Mouse (Mus musculus) hindbrain, embryonic 16.5 days (tissue): ENCODE measurements at regions not wholly inside any gene's neighbourhood (a gene's known extent, or its start where the extent isn't known, plus 50 kb on each side); places are given as distances from the start of the nearest gene placed in this dataset.

Experiments used
- ATAC-seq: fragments of 200-750 bp; cut with Nextera tagmentation; 2 replicates; pipeline ENCODE4 v1.8.0; 2017; ENCODE audit warnings: moderate TSS enrichment, moderate library complexity
- H3K27ac ChIP-seq: fragments of 300-500 bp; sonication (generic); 2 replicates; pipeline ENCODE4 v1.5.1; 2014; ENCODE audit warnings: low read depth, mild to moderate bottlenecking, control low read depth, low read length, moderate library complexity
- H3K27me3 ChIP-seq: fragments of 300-500 bp; sonication (generic); replicated peaks from 2 replicates; pipeline ENCODE4 v1.6.1; 2014; ENCODE audit warnings: low read length; ENCODE audit not compliant: control insufficient read depth, insufficient read depth
- H3K36me3 ChIP-seq: fragments of 300-500 bp; sonication (generic); 2 replicates; pipeline ENCODE4 v1.6.1; 2014; ENCODE audit warnings: mild to moderate bottlenecking, low read length, moderate library complexity, mixed read lengths; ENCODE audit not compliant: control insufficient read depth, insufficient read depth
- H3K4me1 ChIP-seq: fragments of 300-500 bp; sonication (generic); 2 replicates; pipeline ENCODE4 v1.6.1; 2014; ENCODE audit warnings: low read depth, low read length; ENCODE audit not compliant: control insufficient read depth, insufficient read depth
- H3K4me2 ChIP-seq: fragments of 300-500 bp; sonication (generic); 2 replicates; pipeline ENCODE4 v1.6.1; 2014; ENCODE audit warnings: mild to moderate bottlenecking, low read length, control low read depth, moderate library complexity
- H3K4me3 ChIP-seq: fragments of 300-500 bp; sonication (generic); 2 replicates; pipeline ENCODE4 v1.5.1; 2014; ENCODE audit warnings: mild to moderate bottlenecking, low read length, control low read depth, moderate library complexity
- H3K9ac ChIP-seq: fragments of 300-500 bp; sonication (generic); 2 replicates; pipeline ENCODE4 v1.6.1; 2014; ENCODE audit warnings: low read depth, mild to moderate bottlenecking, control low read depth, low read length, moderate library complexity
- H3K9me3 ChIP-seq: fragments of 300-500 bp; sonication (generic); 2 replicates; pipeline ENCODE4 v1.6.1; 2014; ENCODE audit warnings: mild to moderate bottlenecking, low read length, moderate library complexity; ENCODE audit not compliant: control insufficient read depth
- WGBS: fragments of 180-500 bp; shearing (Covaris S2); extraction: QIAGEN DNeasy Blood & Tissue Kit; methylation state at CpG from one replicate; pipeline ENCODE4 v1.1.7; 2014; 5-methylcytosine and 5-hydroxymethylcytosine counted together

DNA sequence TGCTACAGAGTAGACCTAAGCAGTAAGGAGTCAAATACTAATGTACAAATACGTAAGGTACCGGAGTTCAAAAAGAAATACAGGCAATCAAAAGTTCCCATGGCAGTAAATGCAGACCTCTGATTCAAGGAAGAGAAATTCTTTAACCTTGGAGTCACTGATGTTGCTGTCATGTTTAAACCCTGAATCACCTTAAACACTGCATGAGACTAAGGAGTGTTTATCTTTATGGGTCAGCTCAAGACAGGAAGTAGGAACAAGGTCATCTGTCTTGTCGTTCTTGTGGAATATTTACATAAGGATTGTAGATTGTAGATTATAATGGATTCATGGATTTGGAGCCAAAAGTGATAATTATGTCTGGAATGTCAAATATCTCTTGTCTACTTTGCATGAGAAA lies 1708.7 kb upstream of the Slc10a2 start:
- no peaks in the 10 kb centered on the region for H3K4me1 ChIP-seq
- no peaks in the 10 kb centered on the region for H3K36me3 ChIP-seq
- ATAC-seq: no peak
- H3K4me2 ChIP-seq: no peak overlapping the region
- no peak overlapping the region for H3K27ac ChIP-seq
- H3K9me3 ChIP-seq: no peaks in the 10 kb centered on the region
- 72% methylated on average over 3 of the region's 3 CpGs for WGBS
- H3K9ac ChIP-seq: no peak overlapping the region
- no peaks in the 10 kb centered on the region for H3K27me3 ChIP-seq
- H3K4me3 ChIP-seq: no peak overlapping the region

GRCm38 (mm10) chr8:6807116-6807515 lies 1702.0 kb upstream of the Slc10a2 start:
- H3K4me3 ChIP-seq: no peak overlapping the region
- H3K36me3 ChIP-seq: no peaks in the 10 kb centered on the region
- 57% methylated on average over 2 of the region's 2 CpGs for WGBS
- no peaks in the 10 kb centered on the region for H3K27me3 ChIP-seq
- no peak overlapping the region for H3K4me2 ChIP-seq
- H3K9ac ChIP-seq: no peak overlapping the region
- no peak overlapping the region for H3K27ac ChIP-seq
- H3K9me3 ChIP-seq: no peaks in the 10 kb centered on the region
- no peak for ATAC-seq
- H3K4me1 ChIP-seq: no peaks in the 10 kb centered on the region

- no peak overlapping the region for H3K9ac ChIP-seq
- H3K36me3 ChIP-seq: no peaks in the 10 kb centered on the region
- 76% methylated on average over 1 of the region's 1 CpGs for WGBS
- H3K4me1 ChIP-seq: no peaks in the 10 kb centered on the region
- H3K4me3 ChIP-seq: no peak overlapping the region
- no peak overlapping the region for H3K27ac ChIP-seq
- H3K27me3 ChIP-seq: no peaks in the 10 kb centered on the region
- no peak for ATAC-seq
- no peaks in the 10 kb centered on the region for H3K9me3 ChIP-seq
- no peak overlapping the region for H3K4me2 ChIP-seq
Measured at GRCm38 (mm10) chr8:6803199-6803598, 1698.0 kb upstream of the Slc10a2 start.

GRCm38 (mm10) chr8:6801076-6801475 lies 1695.9 kb upstream of the Slc10a2 start:
- Histone ChIP-seq H3K9ac (no peak overlapping the region), H3K27me3 (no peaks in the 10 kb centered on the region), H3K4me2 (no peak overlapping the region), H3K9me3 (no peaks in the 10 kb centered on the region), H3K36me3 (no peaks in the 10 kb centered on the region), H3K4me1 (no peaks in the 10 kb centered on the region), H3K4me3 (no peak overlapping the region), H3K27ac (no peak overlapping the region)
- ATAC-seq: no peak

DNA sequence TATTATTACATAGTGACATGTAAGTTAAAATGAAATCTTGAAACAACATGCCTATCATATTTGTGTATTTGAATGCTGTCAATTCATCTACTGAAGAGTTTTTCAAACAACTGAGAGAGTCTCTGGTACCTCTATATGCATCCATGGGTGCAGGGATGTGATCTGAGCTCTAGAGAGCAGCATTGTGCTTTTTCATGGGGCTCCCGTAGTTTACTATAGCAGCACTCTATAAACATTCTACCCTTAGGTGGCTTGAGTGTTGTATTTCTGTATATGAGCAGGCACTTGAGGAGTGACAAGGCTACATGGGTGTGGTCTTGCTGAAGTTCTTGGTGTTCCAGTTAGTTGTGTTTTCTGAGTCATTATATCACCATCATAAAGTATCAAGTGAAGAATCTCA lies 1683.9 kb upstream of the Slc10a2 start:
- Histone ChIP-seq H3K4me2 (no peak overlapping the region), H3K4me1 (no peaks in the 10 kb centered on the region), H3K4me3 (no peak overlapping the region), H3K9ac (no peak overlapping the region), H3K27ac (no peak overlapping the region), H3K36me3 (no peaks in the 10 kb centered on the region), H3K27me3 (no peaks in the 10 kb centered on the region), H3K9me3 (no peaks in the 10 kb centered on the region)
- 76% methylated on average over 1 of the region's 1 CpGs for WGBS
- no peak for ATAC-seq

DNA sequence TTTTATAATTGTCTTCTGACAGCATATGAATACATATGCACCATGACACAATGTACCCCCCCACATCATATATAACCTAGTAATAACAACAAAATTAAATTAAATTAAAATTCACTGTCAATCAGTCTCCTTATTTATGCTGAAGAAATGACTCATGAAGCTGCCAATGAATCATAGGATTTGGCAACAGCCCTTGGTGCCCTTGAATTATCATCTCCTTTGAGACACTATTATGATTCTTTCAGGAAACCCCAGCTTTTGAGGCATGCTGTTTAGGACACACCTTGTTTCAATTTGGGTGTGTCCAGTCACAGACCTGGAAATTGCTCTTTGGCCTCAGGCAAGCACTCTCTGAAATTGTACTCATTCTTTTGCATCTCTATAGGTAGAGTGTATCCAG lies 1675.8 kb upstream of the Slc10a2 start:
- ATAC-seq: no peak
- Histone ChIP-seq H3K9ac (no peak overlapping the region), H3K27ac (no peak overlapping the region), H3K9me3 (no peaks in the 10 kb centered on the region), H3K4me3 (no peak overlapping the region), H3K4me1 (no peaks in the 10 kb centered on the region), H3K4me2 (no peak overlapping the region), H3K36me3 (no peaks in the 10 kb centered on the region), H3K27me3 (no peaks in the 10 kb centered on the region)

DNA sequence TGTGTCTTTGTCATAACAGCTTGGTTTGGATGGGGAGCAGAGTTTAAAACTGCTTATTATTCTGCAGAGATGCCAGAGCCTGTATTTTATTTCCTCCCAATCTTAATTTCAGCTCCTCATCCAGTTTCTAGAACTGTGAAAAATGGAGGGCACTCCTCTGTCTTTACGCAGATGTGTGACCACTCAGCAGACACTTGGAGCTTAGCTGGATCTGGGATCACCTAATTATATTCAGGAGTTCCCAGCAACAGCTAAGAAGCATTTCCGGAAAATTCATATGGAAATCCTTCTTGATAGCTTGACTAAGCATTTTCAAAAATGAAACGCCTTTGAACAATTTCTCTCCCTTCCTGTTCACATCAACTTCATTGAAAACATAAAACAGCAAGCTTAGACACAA lies 1670.0 kb upstream of the Slc10a2 start:
- 89% methylated on average over 3 of the region's 3 CpGs for WGBS
- H3K27ac ChIP-seq: no peak overlapping the region
- H3K9me3 ChIP-seq: no peaks in the 10 kb centered on the region
- H3K27me3 ChIP-seq: no peaks in the 10 kb centered on the region
- no peak overlapping the region for H3K9ac ChIP-seq
- no peak overlapping the region for H3K4me2 ChIP-seq
- H3K36me3 ChIP-seq: no peaks in the 10 kb centered on the region
- no peaks in the 10 kb centered on the region for H3K4me1 ChIP-seq
- no peak for ATAC-seq
- H3K4me3 ChIP-seq: no peak overlapping the region

DNA sequence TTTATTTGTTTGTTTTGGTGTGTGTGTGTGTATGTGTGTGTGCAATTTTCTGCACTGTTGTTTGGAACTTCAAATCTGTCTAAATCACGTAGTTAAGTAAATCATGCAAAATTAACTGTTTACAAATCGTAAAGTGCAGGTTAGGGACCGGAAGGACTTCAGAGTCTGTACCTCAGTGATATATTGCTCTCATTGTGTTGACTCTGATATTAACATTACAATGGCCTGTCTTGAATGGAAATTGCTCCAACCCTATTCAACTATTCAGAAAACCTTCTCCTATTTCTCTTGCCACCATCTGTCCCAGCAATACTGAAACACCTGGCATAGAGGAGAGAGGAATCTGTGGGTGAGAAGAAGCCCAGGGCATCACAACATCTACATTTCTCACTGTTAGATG lies 1624.4 kb upstream of the Slc10a2 start:
- H3K4me3 ChIP-seq: no peak overlapping the region
- no peak for ATAC-seq
- H3K9ac ChIP-seq: no peak overlapping the region
- H3K4me2 ChIP-seq: no peak overlapping the region
- H3K36me3 ChIP-seq: no peaks in the 10 kb centered on the region
- no peaks in the 10 kb centered on the region for H3K4me1 ChIP-seq
- no peak overlapping the region for H3K27ac ChIP-seq
- WGBS: 37% methylated on average over 3 of the region's 3 CpGs
- no peaks in the 10 kb centered on the region for H3K27me3 ChIP-seq
- no peaks in the 10 kb centered on the region for H3K9me3 ChIP-seq

GRCm38 (mm10) chr8:6708886-6709449 lies 1603.8 kb upstream of the Slc10a2 start:
- H3K9ac ChIP-seq: no peak overlapping the region
- no peak for ATAC-seq
- no peaks in the 10 kb centered on the region for H3K27me3 ChIP-seq
- H3K4me3 ChIP-seq: no peak overlapping the region
- H3K36me3 ChIP-seq: no peaks in the 10 kb centered on the region
- no peaks in the 10 kb centered on the region for H3K9me3 ChIP-seq
- H3K27ac ChIP-seq: no peak overlapping the region
- H3K4me2 ChIP-seq: no peak overlapping the region
- no peaks in the 10 kb centered on the region for H3K4me1 ChIP-seq
- WGBS: 67% methylated on average over 3 of the region's 3 CpGs

GRCm38 (mm10) chr8:6688595-6688994 lies 1583.4 kb upstream of the Slc10a2 start:
- H3K4me3 ChIP-seq: no peak overlapping the region
- no peak for ATAC-seq
- no peak overlapping the region for H3K9ac ChIP-seq
- H3K27ac ChIP-seq: no peak overlapping the region
- H3K27me3 ChIP-seq: no peaks in the 10 kb centered on the region
- no peaks in the 10 kb centered on the region for H3K36me3 ChIP-seq
- H3K4me2 ChIP-seq: no peak overlapping the region
- H3K9me3 ChIP-seq: no peaks in the 10 kb centered on the region
- 90% methylated on average over 4 of the region's 4 CpGs for WGBS
- no peaks in the 10 kb centered on the region for H3K4me1 ChIP-seq
